Mouse (Mus musculus) erythroblast, embryonic 14.5 days (primary cell): Measurements from ENCODE around the gene Ccdc81. TPM values are rescaled to one million over a fixed set of nuclear protein-coding genes. Genes with fewer than 3 reads are reported as not detected.

Experiments
- H3K27me3 ChIP-seq: 2 replicates; pipeline ENCODE4 v1.6.1; 2012; ENCODE audit warnings: inconsistent platforms; ENCODE audit not compliant: control insufficient read depth
- H3K36me3 ChIP-seq: 2 replicates; pipeline ENCODE4 v1.6.1; 2012; ENCODE audit warnings: mild to moderate bottlenecking, inconsistent platforms; ENCODE audit not compliant: control insufficient read depth
- H3K4me1 ChIP-seq: 2 replicates; pipeline ENCODE4 v1.6.1; 2012; ENCODE audit warnings: inconsistent platforms; ENCODE audit not compliant: control insufficient read depth
- H3K4me3 ChIP-seq: replicated peaks from 2 replicates; pipeline ENCODE3; 2012; ENCODE audit warnings: moderate library complexity, mild to moderate bottlenecking, inconsistent platforms
- H3K9me3 ChIP-seq: 2 replicates; pipeline ENCODE4 v1.6.1; 2012; ENCODE audit warnings: low read length, inconsistent platforms, mixed read lengths; ENCODE audit not compliant: control insufficient read depth
- GATA1 ChIP-seq: IDR thresholded peaks from 2 replicates; pipeline ENCODE4 v1.6.1; 2012; ENCODE audit warnings: low read length, inconsistent platforms, mixed read lengths
- TAL1 ChIP-seq: IDR thresholded peaks from 3 replicates; pipeline ENCODE4 v1.6.1; 2012; ENCODE audit warnings: low read length, inconsistent platforms, mixed read lengths
- polyA plus RNA-seq: library from polyadenylated mRNA; stranded (reverse); fragments of >175 nt; gene quantifications from 2 replicates; pipeline ENCODE4 v1.2.3, GENCODE M21; 2012

Gene Ccdc81
- not detected in 2 replicates for polyA plus RNA-seq

- H3K36me3 ChIP-seq, result no peaks in the 10 kb centered on the region
- no peak within 1 kb of the TSS for H3K4me3 ChIP-seq
- no peaks in the 10 kb centered on the region for H3K27me3 ChIP-seq
- H3K4me1 ChIP-seq, result peaks cover 8% of the 10 kb centered on the region
- H3K9me3 ChIP-seq, result no peaks in the 10 kb centered on the region
- TF ChIP-seq GATA1 (no peak), TAL1 (no peak)
These were observed at the start of gene Ccdc81 for GRCm38 (mm10) chr7:89903442-89904343. Gene Ccdc81 (minus strand): TSS chr7:89903629.

DNA sequence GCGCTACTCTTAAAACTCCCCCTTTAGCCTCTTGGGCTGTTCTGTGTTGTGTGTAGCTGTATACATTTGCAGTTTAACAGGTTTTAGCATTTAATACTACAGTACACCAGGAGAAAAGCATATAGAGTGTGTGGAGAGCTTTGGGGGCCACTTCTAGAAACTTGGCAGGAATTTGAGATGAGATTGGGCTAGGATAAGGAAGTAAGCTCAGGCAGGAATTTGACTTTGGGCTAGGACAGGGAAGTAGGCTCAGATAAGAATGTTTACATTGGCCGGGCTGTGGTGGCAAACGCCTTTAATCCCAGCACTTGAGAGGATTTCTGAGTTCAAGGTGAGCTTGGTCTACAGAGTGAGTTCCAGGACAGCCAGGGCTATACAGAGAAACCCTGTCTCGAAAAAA is 46.0 kb upstream of the Ccdc81 start:
- TF ChIP-seq GATA1 (no peak), TAL1 (no peak)
- no peaks in the 10 kb centered on the region for H3K27me3 ChIP-seq
- peaks cover 17% of the 10 kb centered on the region for H3K36me3 ChIP-seq
- no peaks in the 10 kb centered on the region for H3K4me1 ChIP-seq
- no peak overlapping the region for H3K4me3 ChIP-seq
- H3K9me3 ChIP-seq, result no peaks in the 10 kb centered on the region

DNA sequence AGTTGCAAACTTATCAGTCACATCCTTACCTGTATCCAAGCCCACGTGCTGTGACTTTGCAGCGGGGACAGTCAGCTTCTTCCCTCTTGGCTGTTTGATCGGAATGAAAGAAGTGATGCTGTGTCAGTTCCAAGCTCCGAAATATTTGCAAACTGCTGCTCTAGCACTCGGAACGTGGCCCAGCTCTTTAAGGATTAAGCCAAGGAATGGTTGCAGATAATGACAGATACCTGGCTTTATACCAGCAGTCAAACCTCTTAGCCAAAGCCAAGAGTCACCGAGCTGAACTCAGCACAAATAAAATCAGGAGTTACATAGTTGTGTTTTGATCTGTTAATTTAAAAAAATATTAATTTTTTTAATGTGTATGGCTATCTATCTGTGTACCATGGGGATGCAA is 44.6 kb upstream of the Ccdc81 start:
- Histone ChIP-seq H3K4me1 (no peaks in the 10 kb centered on the region), H3K36me3 (peaks cover 3% of the 10 kb centered on the region), H3K9me3 (no peaks in the 10 kb centered on the region), H3K4me3 (no peak overlapping the region), H3K27me3 (no peaks in the 10 kb centered on the region)
- TF ChIP-seq TAL1 (no peak), GATA1 (no peak)

GRCm38 (mm10) chr7:89940571-89941463 is 37.4 kb upstream of the Ccdc81 start, which contains the start of gene Hikeshi:
Gene Hikeshi (minus strand): TSS chr7:89941204.
- TF ChIP-seq GATA1, result no peak
- TF ChIP-seq TAL1, result no peak
- Histone ChIP-seq H3K4me3 (peak within 1 kb of the TSS; percentile 83), H3K36me3 (no peaks in the 10 kb centered on the region), H3K9me3 (no peaks in the 10 kb centered on the region), H3K27me3 (no peaks in the 10 kb centered on the region), H3K4me1 (peaks cover 22% of the 10 kb centered on the region)

GRCm38 (mm10) chr7:89939497-89940353 is 36.3 kb upstream of the Ccdc81 start:
- H3K27me3 ChIP-seq, result no peaks in the 10 kb centered on the region
- H3K36me3 ChIP-seq, result peaks cover 2% of the 10 kb centered on the region
- no peak for TF ChIP-seq GATA1
- no peak for TF ChIP-seq TAL1
- H3K4me3 ChIP-seq, result peak overlapping the region; percentile 83
- no peaks in the 10 kb centered on the region for H3K9me3 ChIP-seq
- peaks cover 22% of the 10 kb centered on the region for H3K4me1 ChIP-seq

GRCm38 (mm10) chr7:89923441-89924180 is 20.2 kb upstream of the Ccdc81 start:
- no peaks in the 10 kb centered on the region for H3K27me3 ChIP-seq
- TF ChIP-seq TAL1 (no peak), GATA1 (no peak)
- H3K4me1 ChIP-seq, result no peaks in the 10 kb centered on the region
- H3K4me3 ChIP-seq, result no peak overlapping the region
- H3K36me3 ChIP-seq, result peaks cover 18% of the 10 kb centered on the region
- H3K9me3 ChIP-seq, result no peaks in the 10 kb centered on the region

GRCm38 (mm10) chr7:89917776-89918175 is 14.3 kb upstream of the Ccdc81 start:
- no peaks in the 10 kb centered on the region for H3K9me3 ChIP-seq
- no peak overlapping the region for H3K4me3 ChIP-seq
- H3K4me1 ChIP-seq, result no peaks in the 10 kb centered on the region
- H3K36me3 ChIP-seq, result peaks cover 14% of the 10 kb centered on the region
- H3K27me3 ChIP-seq, result no peaks in the 10 kb centered on the region
- no peak for TF ChIP-seq GATA1
- no peak for TF ChIP-seq TAL1

DNA sequence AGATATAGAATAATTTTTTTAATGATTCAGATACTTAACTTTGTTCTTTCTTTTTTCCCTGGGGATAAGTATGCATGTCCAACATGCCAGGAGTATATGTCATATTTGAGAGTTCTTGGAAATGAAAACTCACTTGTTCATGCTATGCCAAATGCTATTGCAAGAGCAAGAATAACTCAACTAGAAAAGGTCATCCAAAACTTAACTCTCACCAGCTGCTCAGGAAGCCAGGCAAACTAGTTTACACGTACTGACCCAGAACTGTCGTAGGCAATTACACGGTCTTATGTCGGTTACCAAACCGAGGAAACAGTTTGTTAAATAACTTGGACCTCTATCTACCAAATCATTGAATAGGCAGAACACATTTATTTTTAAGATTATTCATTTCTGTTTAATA is 13.3 kb upstream of the Ccdc81 start:
- Histone ChIP-seq H3K4me1 (no peaks in the 10 kb centered on the region), H3K9me3 (no peaks in the 10 kb centered on the region), H3K36me3 (peaks cover 14% of the 10 kb centered on the region), H3K4me3 (no peak overlapping the region), H3K27me3 (no peaks in the 10 kb centered on the region)
- no peak for TF ChIP-seq GATA1
- no peak for TF ChIP-seq TAL1
